Mouse (Mus musculus) hindbrain, embryonic 11.5 days (tissue): ENCODE measurements around the gene Opn1mw. TPM values are rescaled to one million over a fixed set of nuclear protein-coding genes. Genes with fewer than 3 reads are reported as not detected.
A peak's percentile ranks its signal among the peaks of the same experiment; 100 is the strongest.

Experiments used
- ATAC-seq: fragments of 200-750 bp; cut with Nextera tagmentation; 2 replicates; pipeline ENCODE4 v1.8.0; 2017; ENCODE audit warnings: mild to moderate bottlenecking, moderate TSS enrichment, moderate library complexity; ENCODE audit not compliant: low FRiP score
- DNase-seq: peaks from one replicate; pipeline ENCODE4 v3.0.0-alpha.2; 2015; ENCODE audit warnings: low spot score
- H3K27ac ChIP-seq: fragments of 300-500 bp; sonication (generic); 2 replicates; pipeline ENCODE4 v1.5.1; 2014; ENCODE audit warnings: mild to moderate bottlenecking, low read depth, low read length
- H3K27me3 ChIP-seq: fragments of 300-500 bp; sonication (generic); 2 replicates; pipeline ENCODE4 v1.6.1; 2014; ENCODE audit warnings: mild to moderate bottlenecking, low read length, moderate library complexity, mixed read lengths; ENCODE audit not compliant: control insufficient read depth, insufficient read depth
- H3K36me3 ChIP-seq: fragments of 300-500 bp; sonication (generic); 2 replicates; pipeline ENCODE4 v1.6.1; 2014; ENCODE audit warnings: mild to moderate bottlenecking, low read length, moderate library complexity, mixed read lengths; ENCODE audit not compliant: control insufficient read depth, insufficient read depth
- H3K4me1 ChIP-seq: fragments of 300-500 bp; sonication (generic); replicated peaks from 2 replicates; pipeline ENCODE4 v1.6.1; 2014; ENCODE audit warnings: low read length, mixed read lengths; ENCODE audit not compliant: control insufficient read depth, insufficient read depth
- H3K4me2 ChIP-seq: fragments of 300-500 bp; sonication (generic); replicated peaks from 2 replicates; pipeline ENCODE4 v1.6.1; 2014; ENCODE audit warnings: mild to moderate bottlenecking, low read depth, low read length
- H3K4me3 ChIP-seq: fragments of 300-500 bp; sonication (generic); 2 replicates; pipeline ENCODE4 v1.5.1; 2014; ENCODE audit warnings: low read depth, low read length
- H3K9ac ChIP-seq: fragments of 300-500 bp; sonication (generic); 2 replicates; pipeline ENCODE4 v1.6.1; 2014; ENCODE audit warnings: low read depth, low read length
- H3K9me3 ChIP-seq: fragments of 300-500 bp; sonication (generic); 2 replicates; pipeline ENCODE4 v1.6.1; 2016; ENCODE audit warnings: low read length; ENCODE audit not compliant: control insufficient read depth
- WGBS: fragments of 180-500 bp; shearing (Covaris S2); extraction: QIAGEN DNeasy Blood & Tissue Kit; methylation state at CpG from one replicate; pipeline ENCODE4 v1.1.7; 2014; 5-methylcytosine and 5-hydroxymethylcytosine counted together
- polyA plus RNA-seq: library from polyadenylated mRNA; unstranded; fragments of >200 nt; fragmentation: Nextera tagmentation; extraction: Ambion mirVana; gene quantifications from 2 replicates; pipeline ENCODE4 v1.2.1, GENCODE M21; 2014

Gene Opn1mw
- polyA plus RNA-seq, result not detected in 2 replicates

GRCm38 (mm10) chrX:74127164-74127563 is at the start of gene Opn1mw:
Gene Opn1mw (plus strand): TSS chrX:74127464.
- Histone ChIP-seq H3K27ac (no peak within 1 kb of the TSS), H3K4me3 (no peak within 1 kb of the TSS)
- DNase-seq, result no peak

DNA sequence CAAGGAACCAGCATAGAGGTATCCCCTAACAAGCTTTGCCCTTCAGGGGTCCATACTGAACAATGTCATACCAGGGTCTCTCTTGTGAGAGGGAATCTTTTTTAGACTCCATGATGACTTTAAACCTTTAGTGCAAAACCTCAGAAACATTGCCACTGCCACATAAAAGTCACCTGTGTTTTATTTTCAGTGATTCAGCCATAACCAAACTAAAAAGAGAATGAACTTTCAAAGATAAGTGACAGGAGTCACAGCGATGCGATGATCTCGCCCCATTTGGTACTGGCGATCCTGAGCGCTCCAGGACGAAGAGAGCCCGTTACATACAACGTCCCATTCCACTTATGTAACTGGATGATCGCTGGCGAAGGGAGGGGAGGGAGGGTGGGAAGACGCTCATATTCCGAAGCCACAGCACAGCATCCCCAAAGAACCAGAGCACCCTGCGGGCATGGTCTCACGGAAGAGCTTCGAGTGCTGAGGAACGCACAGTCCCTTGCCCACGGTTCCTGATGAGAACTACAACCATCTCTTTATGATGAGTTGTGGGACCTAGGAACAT is 42.9 kb upstream of the Opn1mw start:
- DNase-seq (no peak), ATAC-seq (peak; percentile 3; the same call in 1 of the 2 replicates)
- no peaks in the 10 kb centered on the region for H3K9me3 ChIP-seq
- no peaks in the 10 kb centered on the region for H3K36me3 ChIP-seq
- 21% methylated on average over 17 of the region's 17 CpGs for WGBS
- H3K27ac ChIP-seq, result peak overlapping the region; percentile 94; the same call in 1 of the 2 replicates
- peak overlapping the region; percentile 76 for H3K9ac ChIP-seq
- H3K4me1 ChIP-seq, result no peaks in the 10 kb centered on the region
- H3K27me3 ChIP-seq, result no peaks in the 10 kb centered on the region
- peak overlapping the region; percentile 60 for H3K4me3 ChIP-seq
- H3K4me2 ChIP-seq, result peak overlapping the region; percentile 48

More at GRCm38 (mm10) chrX:74127164-74127563, at the start of gene Opn1mw:
- H3K36me3 ChIP-seq, result no peaks in the 10 kb centered on the region
- no peak for ATAC-seq
- H3K27me3 ChIP-seq, result no peaks in the 10 kb centered on the region
- H3K9ac ChIP-seq, result no peak within 1 kb of the TSS
- no peak within 1 kb of the TSS for H3K4me2 ChIP-seq
- H3K4me1 ChIP-seq, result no peaks in the 10 kb centered on the region
- no peaks in the 10 kb centered on the region for H3K9me3 ChIP-seq

GRCm38 (mm10) chrX:74084946-74085498 is 42.2 kb upstream of the Opn1mw start:
- peak; percentile 86 for DNase-seq
- peak; percentile 87 for ATAC-seq
- no peaks in the 10 kb centered on the region for H3K4me1 ChIP-seq
- H3K4me3 ChIP-seq, result peak overlapping the region; percentile 60
- no peaks in the 10 kb centered on the region for H3K27me3 ChIP-seq
- no peaks in the 10 kb centered on the region for H3K36me3 ChIP-seq
- H3K4me2 ChIP-seq, result peak overlapping the region; percentile 48
- H3K27ac ChIP-seq, result peak overlapping the region; percentile 94
- 12% methylated on average over 37 of the region's 56 CpGs for WGBS
- no peaks in the 10 kb centered on the region for H3K9me3 ChIP-seq
- peak overlapping the region; percentile 76 for H3K9ac ChIP-seq

DNA sequence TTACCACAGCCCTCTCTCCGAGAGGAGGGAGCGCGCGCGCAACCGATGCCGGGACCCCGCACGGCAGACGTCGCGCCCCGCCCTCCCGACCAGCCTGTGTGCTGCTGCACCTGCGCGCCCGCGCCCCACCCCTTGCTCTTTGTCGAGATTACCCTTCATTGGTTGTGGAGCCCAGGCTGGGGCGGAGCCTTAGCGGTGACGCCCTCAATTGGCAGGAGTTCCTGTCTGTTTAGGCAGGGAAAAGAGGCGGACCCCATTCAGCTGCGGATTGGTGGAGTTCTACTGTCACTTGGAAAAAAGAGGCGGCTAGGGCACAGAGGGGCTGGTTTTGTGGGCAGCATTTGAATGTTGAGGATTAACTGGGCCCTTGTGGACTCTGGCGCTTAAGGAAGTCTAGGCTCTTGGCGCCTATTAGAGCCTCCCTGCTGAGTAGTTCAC is 41.6 kb upstream of the Opn1mw start:
- no peaks in the 10 kb centered on the region for H3K4me1 ChIP-seq
- no peaks in the 10 kb centered on the region for H3K9me3 ChIP-seq
- H3K4me2 ChIP-seq, result peak overlapping the region; percentile 9; the same call in 1 of the 2 replicates
- peak overlapping the region; percentile 94 for H3K27ac ChIP-seq
- 10% methylated on average over 26 of the region's 27 CpGs for WGBS
- peak overlapping the region; percentile 60 for H3K4me3 ChIP-seq
- H3K36me3 ChIP-seq, result no peaks in the 10 kb centered on the region
- peak overlapping the region; percentile 76; the same call in 1 of the 2 replicates for H3K9ac ChIP-seq
- no peaks in the 10 kb centered on the region for H3K27me3 ChIP-seq
- DNase-seq (peak; percentile 92), ATAC-seq (peak; percentile 99)

DNA sequence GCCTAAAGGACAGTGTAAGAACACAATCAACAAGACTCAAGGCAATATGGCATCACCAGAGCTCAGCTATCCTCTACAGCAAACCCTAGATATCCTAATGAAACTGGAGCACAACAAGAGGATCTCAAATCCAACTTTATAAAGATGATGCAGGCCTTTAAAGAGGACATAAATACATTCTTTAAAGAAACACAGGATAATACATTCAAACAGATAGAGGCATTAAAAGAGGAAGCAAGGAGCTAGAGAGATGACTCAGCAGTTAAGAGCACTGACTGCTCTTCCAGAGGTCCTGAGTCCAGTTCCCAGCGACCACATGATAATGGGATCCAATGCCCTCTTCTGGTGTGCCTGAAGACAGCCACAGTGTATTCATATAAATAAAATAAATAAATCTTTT is 32.1 kb upstream of the Opn1mw start:
- H3K36me3 ChIP-seq, result no peaks in the 10 kb centered on the region
- DNase-seq (no peak), ATAC-seq (no peak)
- 78% methylated on average over 1 of the region's 1 CpGs for WGBS
- H3K27me3 ChIP-seq, result no peaks in the 10 kb centered on the region
- no peaks in the 10 kb centered on the region for H3K9me3 ChIP-seq
- no peak overlapping the region for H3K9ac ChIP-seq
- no peak overlapping the region for H3K4me2 ChIP-seq
- no peak overlapping the region for H3K4me3 ChIP-seq
- no peaks in the 10 kb centered on the region for H3K4me1 ChIP-seq
- no peak overlapping the region for H3K27ac ChIP-seq

DNA sequence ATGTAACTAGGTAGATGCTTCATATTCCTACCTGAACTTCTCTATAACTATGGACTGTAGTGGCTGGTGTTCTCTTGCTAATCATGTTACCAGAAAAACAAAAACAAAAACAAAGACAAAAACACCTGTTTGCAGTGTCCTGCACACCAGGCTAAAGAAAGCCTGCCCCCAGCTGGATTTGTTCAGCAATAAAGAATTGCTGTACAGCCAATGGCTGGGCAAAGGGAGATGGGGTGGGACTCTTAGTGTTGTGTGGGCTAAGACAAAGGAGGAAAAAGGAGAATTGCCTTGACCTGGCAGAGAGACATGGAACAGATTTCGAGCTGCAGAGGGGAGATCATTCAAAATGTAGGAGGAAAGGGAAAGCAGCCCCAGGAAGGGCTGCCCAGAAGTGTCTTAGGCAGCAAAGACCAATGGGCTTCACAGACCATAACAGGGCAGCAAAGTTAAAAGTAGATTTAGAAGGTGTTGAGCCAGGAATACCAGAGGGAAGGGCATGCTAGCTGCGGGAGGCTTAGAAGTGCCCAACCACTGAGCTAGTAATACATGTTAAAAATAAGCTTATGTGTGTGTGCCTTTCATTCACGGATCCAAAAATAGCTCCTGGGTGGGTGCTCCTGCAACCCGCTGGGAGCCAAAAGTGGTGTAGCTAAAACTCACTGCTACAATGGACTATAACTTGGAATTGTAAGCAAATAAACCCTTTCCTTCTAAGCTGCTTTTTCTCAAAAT is 23.6 kb upstream of the Opn1mw start:
- 69% methylated on average over 4 of the region's 4 CpGs for WGBS
- H3K9me3 ChIP-seq, result no peaks in the 10 kb centered on the region

DNA sequence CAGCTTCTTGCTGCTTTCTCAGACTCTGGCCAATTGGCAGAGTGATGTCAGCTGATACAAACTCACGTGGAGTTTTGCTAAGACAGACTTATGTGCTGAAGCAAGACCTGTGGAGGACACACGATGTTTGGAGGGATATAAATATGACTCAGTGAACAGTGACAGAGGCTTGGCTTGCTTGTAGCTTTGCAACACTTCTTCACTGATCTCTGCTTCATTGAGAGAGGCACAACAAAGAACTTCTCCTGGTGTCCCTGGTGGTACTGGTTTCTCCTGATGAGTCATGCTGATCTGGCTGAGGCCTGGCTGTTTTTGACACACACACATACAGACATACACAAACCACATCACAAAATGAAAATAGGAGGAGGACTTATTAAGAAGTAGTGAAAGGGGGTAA is 21.3 kb upstream of the Opn1mw start:
- Histone ChIP-seq H3K9me3 (no peaks in the 10 kb centered on the region), H3K36me3 (no peaks in the 10 kb centered on the region), H3K27me3 (no peaks in the 10 kb centered on the region), H3K4me2 (no peak overlapping the region), H3K4me3 (no peak overlapping the region), H3K9ac (no peak overlapping the region), H3K4me1 (no peaks in the 10 kb centered on the region), H3K27ac (no peak overlapping the region)
- DNase-seq, result no peak
- WGBS, result 55% methylated on average over 2 of the region's 2 CpGs
- no peak for ATAC-seq

More for the DNA sequence above, 23.6 kb upstream of the Opn1mw start:
- Histone ChIP-seq H3K4me3 (no peak overlapping the region), H3K4me2 (no peak overlapping the region), H3K9ac (no peak overlapping the region), H3K27ac (no peak overlapping the region), H3K36me3 (no peaks in the 10 kb centered on the region), H3K4me1 (no peaks in the 10 kb centered on the region), H3K27me3 (no peaks in the 10 kb centered on the region)
- no peak for ATAC-seq
- DNase-seq, result no peak

- no peaks in the 10 kb centered on the region for H3K9me3 ChIP-seq
- no peaks in the 10 kb centered on the region for H3K36me3 ChIP-seq
- no peaks in the 10 kb centered on the region for H3K27me3 ChIP-seq
- H3K9ac ChIP-seq, result no peak overlapping the region
- H3K4me1 ChIP-seq, result no peaks in the 10 kb centered on the region
- ATAC-seq (no peak), DNase-seq (no peak)
- 66% methylated on average over 3 of the region's 3 CpGs for WGBS
- H3K4me3 ChIP-seq, result no peak overlapping the region
- no peak overlapping the region for H3K27ac ChIP-seq
- no peak overlapping the region for H3K4me2 ChIP-seq
These were observed 18.5 kb upstream of the Opn1mw start for GRCm38 (mm10) chrX:74108747-74109146.
